Mouse (Mus musculus) gastrocnemius, postnatal 4 days (tissue): ENCODE measurements around the gene Sit1. TPM values are rescaled to one million over a fixed set of nuclear protein-coding genes. Genes with fewer than 3 reads are reported as not detected.

Experiments
- DNase-seq, 2 experiments: peaks; one replicate each; pipeline ENCODE4 v3.0.0; 2021 to 2022; ENCODE audit warnings: low spot score in 2 of 2, mixed read lengths in 2 of 2
- long read RNA-seq, 2 experiments: library from polyadenylated mRNA; stranded (forward); transcript quantifications; one replicate each; pipeline ENCODE4 v2.0.0; 2021
- total RNA-seq, 2 experiments: library from RNA; stranded (reverse); gene quantifications; 2 replicates each; pipeline ENCODE4 v1.2.3; 2021

Gene Sit1
- total RNA-seq, result not detected
- long read RNA-seq, experiment 1, result 0 reads
- long read RNA-seq, experiment 2, result 0 reads

DNA sequence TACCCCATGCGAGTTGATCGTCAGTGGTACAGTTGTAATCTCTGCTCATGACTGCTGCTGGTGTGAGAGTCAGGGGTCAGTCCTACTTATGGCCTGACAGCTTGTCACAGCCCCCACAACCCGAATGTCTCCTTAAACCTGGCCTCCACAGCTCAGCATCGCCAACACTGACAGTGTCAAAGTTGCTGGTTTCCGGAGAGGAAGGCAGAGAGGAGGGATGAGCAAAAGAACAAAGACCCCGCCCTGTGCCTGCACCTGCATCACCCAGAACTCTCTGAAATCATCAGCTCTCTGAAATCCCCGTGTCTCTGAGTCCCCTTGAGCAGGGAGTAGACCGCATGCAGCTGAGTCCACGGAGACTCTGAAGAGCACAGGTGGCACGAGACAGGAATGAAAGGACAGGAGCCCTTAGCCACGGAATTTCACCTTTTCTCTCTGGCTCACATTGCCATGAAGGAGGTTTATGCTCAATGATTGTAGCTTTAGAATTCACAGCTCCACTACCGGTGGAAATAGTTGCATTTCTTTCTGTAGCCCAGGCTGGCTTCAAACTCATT, at the start of gene Sit1:
Sit1 (minus strand) TSS at position 200 of the 557 bp plus-strand sequence.
- DNase-seq, result no peak

DNA sequence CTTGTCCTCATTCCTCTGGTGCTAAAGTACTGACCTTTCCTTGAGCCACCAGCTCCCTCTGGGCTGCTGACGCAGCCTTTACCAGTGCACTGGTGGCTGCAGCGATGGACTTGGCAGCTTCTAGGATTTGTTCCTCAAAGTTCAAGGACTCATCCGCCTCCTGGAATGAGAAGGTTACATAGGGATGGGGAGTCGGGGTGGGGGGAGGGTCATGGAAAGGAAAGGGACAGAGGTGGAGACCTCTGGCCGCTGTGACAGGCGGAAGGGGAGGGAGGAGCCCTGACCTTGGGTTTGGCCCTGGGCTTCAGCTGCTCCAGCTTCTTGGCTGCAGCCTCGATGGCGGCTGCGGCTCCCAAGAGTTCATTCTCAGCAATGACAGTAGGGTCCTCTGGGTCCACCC, 49.7 kb upstream of the Sit1 start:
- DNase-seq, result no peak

DNA sequence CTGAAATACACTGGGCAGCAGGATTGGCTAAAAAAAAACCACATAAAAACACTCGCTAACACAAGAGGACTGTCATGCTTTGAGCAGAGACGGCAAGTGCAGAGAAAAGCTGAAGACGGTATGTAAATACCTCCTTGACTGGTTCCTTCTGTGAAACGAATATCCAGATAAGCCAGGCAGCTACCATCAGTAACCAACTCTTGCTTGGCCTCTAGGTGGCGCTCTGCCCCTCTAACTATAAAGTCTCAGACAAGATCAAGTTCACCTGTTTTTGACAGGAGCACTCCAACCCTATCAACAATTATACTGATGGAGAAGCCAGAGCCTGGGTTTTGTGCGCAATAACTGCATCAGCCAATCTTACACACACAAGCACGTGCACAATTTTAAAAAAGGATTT, 47.0 kb upstream of the Sit1 start:
- peak in 1 of 2 experiments; percentile 74 for DNase-seq

DNA sequence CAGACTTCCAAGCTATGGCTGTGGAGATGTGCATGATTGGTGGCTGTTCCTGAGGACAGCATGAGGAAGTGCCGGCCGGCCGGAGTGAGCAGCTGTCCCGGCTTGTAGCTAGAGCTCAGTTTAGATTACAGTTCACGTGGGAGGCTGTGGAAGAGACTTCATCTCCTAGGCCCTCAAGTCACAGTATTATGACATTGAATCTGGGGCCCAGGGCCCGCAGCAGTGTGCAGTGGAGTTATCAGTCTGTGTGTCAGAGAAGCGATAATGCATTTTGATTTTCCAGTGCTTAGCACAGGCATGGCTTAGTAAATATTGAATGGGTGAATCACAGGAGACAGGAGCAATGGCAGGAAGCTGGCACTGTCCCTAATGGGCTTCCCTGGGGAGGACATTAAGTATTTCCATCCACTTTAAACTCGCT, 46.6 kb upstream of the Sit1 start:
- no peak for DNase-seq

DNA sequence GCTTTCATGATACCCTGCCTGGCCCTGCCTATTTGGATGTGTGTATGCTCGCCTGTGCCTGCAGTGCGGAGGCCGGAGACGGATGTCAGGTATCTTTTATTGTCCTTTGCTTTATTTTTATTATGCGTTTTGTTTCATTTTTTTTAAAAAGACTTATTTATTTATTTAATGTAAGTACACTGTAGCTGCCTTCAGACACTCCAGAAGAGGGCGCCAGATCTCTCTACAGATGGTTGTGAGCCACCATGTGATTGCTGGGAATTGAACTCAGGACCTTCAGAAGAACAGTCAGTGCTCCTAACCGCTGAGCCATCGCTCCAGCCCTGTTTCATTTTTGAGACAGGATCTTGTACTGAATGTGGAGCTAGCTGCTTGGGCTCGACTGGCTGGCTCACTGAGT, 45.0 kb upstream of the Sit1 start:
- DNase-seq, result no peak

DNA sequence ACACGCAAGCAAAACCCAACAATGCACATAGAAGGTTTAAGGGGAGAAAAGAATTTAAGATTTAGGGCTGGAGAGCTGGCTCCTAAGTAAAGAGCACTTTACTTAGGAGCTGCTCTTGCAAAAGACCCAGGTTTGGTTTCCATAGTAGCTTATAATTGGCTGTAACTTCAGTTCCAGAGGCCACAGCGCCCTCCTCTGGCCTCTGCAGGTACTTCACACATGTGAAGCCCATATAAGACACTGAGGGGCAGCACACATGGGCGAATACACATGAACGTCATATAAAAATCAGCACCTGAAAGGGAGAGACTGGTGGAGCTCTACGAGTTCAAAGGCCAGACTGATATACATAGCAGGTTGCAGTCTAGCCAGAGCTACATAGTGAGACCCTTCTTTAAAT, 44.3 kb upstream of the Sit1 start:
- no peak for DNase-seq

DNA sequence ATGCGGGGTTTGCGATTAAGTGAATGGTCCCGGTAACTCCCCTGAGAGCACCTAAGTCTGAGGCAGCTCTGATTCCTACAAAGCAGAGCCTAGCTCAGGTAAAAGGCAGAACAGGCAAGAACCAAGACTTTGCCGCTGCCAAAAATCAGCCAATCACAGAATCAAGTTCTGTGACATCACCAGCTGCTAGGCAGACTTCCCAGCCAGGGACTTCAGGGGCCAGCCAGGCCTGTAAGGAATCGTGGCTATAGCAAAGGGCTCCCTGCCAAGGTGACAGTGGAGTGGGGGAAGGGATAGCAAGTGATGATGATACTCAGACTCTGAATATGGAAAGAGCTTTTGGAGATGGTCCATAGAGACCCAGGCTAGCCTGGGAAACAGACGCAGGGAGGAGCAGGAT, 36.4 kb upstream of the Sit1 start:
- DNase-seq, result peak; percentile 75 to 84

DNA sequence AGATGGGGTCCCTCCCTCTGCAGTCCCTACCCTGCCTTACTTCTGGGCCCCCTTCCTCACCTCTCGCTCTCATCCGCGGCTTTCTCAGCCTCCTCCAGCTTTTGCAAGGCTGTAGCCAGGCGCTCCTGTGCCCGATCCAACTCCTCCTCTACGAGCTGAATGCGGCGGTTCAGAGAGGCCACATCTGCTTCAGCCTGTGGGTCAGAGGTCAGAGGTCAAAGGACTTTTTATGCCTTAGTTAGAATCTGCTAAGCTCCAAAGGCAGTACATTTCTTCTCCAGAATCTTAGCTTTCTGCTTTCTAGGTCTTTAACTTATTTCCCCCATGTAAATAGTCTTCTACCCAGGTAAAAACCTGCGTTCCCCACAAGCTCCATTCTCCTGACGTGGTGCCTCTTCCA, 36.0 kb upstream of the Sit1 start:
- no peak for DNase-seq

DNA sequence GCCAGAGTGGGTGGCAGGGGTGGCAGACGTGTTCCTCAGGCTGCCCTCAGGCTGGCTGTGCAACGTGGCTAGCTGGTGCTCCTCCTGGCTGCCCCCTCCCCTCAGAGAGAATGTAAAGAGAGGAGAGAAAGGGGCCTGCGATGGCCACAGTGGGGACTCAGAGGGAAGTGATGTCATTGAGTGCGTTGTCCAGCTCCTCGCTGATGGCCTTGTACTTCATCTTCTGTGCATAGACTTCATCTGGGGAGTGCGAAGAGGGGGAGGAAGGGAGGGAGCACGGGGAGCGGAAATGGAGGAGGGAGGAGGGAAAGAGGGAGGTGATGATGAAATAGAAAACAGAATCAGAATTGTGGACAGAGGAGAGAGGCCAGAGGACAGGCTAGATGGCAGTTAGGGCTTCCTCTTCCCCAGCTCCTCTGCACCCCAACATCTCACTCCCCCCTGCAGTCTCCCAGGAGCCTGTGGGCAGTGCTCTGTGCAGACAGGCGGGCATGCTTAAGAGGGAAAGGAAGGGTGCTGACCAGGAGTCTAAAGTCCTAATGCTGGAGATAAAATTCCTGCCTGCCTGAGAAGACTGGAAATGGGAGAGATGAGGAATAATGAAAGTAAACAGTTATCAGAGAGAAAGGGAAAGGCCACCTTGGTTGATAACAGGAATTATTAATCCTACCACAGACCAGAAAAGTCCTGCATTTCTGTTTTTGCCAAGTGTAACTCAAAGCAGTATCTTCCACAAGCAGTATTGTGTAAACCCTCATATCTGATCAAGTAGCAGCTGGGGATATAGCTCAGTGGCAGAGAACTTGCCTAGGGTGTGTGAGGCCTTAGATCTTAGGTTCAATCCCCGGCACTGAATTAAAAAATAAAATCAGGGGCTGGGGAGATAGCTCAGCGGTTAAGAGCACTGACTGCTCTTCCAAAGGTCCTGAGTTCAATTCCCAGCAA, 32.5 kb upstream of the Sit1 start:
- DNase-seq, result no peak

DNA sequence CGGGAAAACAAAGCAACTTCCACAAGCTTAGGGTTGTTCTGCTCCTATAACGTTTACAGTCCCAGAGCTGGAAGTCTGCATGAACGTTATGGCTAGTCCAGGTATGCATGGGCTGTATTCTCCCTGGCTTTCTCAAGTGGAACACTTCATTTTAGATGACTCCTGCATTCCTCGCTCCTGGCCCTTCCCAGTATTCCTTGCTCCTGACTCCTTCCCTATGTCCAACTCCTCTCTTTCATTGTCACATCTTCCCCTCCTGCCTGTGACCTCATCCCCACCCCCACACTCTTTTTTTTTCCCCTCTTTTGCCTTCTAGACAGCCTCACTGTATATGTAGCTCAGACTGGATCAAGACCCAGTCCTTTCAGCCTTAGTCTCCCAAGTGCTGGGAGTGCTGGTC, 30.3 kb upstream of the Sit1 start:
- DNase-seq, result no peak

DNA sequence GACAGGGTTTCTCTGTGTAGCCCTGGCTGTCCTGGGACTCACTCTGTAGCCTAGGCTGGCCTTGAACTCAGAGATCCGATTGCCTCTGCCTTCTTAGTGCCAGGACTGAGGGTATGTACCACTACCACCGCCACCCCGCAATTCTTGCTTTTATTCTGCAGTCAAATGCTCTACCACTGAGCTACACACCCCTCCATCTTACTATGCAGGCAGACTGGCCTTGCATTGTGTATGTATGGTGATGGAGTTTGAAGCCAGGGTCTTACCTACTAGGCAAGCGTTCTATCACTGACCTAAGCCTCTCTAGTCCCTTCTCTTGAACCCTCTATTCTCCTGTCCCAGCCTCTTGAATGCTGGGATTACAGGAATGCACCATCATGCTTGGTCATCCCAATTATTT, 29.8 kb upstream of the Sit1 start:
- no peak for DNase-seq

DNA sequence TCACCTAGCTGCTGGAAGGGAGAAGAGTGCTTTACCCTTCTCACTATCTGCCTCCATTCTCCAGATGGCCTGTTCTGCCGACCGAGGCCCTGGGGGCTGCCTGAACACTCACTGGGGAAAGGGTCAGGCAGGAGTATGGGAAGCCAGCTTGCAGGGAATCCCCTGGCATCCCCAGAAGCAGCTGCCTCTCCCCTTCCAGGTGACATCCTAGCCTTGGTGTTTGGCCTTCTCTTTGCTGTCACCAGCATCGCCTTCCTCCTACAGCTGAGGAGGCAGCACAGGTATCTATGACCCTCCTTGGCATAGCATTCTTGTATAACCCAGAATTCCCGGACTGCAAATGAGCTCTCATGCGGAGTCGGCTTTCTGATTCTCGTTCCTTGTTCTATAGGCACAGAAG, 29.1 kb upstream of the Sit1 start:
- DNase-seq, result no peak

DNA sequence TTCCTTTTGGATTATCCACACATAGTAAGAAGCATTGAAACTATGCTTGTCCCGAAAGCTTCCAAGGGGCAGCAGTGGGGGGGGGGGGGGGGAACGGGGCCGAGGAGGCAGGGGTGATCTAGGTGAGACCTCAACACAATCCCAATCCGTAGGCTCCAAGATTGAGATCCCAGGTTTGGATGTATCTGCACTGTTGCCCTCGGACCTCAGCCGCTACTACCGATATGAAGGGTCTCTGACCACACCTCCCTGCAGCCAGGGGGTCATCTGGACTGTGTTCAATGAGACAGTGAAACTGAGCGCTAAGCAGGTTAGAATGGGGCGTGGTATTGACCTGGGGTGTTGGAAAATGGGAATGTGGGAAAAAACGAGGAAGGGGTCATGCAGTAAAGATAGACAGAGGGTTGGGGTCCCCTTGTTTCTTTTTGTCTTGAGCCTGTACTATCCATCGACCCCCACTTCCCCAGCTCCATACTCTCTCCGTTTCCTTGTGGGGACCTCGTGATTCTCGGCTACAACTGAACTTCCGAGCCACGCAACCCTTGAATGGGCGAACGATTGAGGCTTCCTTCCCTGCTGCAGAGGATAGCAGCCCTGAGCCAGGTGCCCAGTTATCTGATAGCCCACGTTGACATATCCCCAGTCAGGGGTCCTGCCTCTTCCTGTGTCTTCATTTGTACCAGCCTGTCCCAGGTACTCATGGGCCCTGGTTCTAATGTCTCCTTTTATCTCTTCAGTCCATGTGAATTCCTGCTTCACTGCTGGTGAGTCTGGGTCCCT, 28.3 kb upstream of the Sit1 start:
- DNase-seq, result no peak

DNA sequence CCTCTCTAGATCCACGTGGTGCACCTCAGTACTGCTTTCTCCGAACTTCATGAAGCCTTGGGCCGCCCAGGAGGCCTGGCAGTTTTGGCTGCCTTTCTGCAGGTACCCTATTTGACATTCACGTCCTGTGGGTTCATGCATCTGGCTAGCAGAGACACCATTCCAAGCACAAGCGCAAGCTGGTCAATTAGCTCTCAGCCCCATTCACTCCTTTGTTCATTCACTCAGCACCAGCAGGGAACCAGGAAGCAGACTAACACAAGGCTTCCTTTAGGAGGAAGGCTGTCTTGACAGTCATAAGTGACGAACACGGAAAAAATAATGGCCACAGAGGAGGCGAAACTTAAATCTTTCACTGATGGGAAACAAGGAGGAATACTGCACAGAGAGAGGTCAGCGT, 25.6 kb upstream of the Sit1 start:
- DNase-seq, result no peak

DNA sequence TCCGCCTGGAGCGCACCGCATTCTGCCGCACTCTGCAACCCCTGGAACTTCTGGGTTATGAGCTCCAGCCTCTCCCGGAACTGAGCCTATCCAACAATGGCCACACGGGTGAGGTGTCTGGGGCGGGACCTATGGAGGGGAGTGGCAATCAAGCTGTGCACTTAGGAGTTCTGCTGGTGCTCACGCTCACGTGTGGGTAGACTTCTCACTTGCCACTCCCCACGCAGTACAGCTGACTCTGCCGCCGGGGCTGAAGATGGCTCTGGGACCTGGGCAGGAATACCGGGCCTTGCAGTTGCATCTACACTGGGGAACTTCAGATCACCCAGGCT, 25.1 kb upstream of the Sit1 start:
- peak in 1 of 2 experiments; percentile 20 for DNase-seq

DNA sequence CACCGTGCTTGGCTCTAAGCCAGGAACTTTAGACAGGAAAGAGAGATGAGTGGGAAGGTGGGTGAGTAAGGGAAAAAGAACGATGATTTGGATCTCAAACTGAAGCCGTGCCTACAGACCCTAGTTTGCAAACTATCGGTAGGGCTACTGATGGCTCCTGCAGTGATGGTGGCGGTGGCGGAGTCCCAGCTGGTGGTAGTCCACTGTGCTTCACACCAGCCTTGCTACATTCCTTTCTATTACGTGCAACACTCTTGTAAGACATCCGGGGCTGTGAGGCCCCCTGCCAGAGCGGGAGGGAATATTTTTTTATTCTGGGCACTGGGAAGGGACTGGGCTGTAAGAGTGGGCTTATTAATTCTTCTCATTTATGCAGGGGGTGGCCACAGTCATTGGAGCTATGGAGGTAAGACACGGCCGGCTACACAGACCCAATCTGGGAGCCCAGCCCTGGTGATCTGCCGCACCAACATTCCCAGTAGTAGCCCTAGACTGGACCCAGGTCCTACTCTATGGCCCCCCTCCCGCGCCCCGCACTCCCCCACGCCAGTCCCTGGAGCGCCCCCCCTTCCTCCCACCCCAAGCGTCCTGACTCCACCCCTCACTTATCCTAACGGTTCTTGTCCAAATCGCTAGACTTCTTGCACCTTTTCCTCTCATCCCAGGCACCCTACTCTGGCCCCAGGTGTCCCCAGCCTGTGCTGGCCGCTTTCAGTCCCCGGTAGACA, 24.6 kb upstream of the Sit1 start:
- DNase-seq, result peak in 1 of 2 experiments; percentile 20

DNA sequence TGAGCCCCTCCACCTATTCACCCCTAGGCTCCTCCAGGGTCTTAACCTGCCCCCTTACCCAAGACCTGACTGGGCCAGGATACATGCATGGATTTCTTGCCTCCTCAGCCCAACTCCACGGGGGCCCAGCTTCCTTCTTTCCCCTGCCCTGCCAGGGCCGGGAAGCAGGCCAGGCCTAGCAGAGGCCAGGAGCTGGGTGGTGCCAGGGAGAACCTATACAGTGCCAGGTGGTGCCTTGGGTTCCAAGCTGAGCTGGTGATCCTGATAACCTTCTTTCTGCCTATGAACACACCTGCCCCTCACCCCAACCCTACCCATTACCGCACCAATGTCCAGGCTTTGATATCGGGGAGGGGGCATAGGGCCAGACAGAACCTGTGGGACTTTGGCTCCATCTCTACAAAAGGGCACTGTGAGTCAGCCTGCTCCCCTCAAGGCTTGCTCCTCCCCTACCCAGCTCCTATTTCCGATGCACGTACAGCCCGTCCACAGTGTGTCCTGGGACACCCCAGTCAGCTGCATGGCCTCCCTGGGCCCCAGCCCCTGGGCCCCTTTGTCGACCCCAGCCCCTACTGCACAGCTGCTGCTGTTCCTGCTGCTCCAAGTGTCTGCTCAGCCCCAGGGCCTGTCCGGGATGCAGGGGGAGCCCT, 23.1 kb upstream of the Sit1 start, which contains the start of gene Car9:
Car9 (plus strand) TSS at position 431 of the 650 bp plus-strand sequence.
- DNase-seq, result no peak

DNA sequence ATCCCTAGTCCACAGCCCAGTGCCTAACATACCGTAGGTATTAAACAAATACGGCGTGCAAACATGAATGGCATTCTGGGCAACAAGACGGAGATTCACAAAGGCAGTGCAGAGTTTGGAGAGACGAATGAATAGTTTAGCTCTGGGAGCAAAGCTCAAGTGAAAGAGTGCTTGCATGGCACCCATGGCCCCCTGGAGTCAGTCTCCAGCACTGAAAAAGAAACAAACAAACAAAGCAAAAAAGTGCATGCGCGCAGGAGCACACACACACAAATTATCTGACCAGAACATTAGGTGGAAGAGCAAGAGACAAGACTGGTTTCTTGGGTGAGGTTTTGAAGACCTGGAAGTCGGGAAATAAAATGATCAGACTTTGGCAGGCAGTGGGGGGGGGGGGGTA, 22.5 kb upstream of the Sit1 start:
- no peak for DNase-seq

DNA sequence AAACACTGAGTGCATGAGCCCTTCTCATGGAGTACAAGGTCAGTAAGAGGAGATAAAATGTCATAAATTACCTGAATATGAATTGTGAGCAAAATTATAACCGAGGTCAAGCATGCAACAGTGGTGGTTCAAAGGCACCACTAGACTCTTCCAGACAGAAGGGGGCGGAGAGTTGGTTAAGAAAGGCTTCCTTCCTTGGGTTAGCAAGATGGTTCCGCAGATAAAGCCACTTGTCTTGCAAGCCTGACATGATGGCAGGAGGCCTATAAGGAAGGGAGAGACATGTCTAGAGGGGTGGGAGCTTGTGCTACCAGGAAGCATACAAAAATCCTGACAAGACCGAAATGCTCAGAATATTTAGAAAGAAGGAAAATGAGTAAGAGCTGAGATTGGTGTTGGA, 20.7 kb upstream of the Sit1 start:
- DNase-seq, result no peak

DNA sequence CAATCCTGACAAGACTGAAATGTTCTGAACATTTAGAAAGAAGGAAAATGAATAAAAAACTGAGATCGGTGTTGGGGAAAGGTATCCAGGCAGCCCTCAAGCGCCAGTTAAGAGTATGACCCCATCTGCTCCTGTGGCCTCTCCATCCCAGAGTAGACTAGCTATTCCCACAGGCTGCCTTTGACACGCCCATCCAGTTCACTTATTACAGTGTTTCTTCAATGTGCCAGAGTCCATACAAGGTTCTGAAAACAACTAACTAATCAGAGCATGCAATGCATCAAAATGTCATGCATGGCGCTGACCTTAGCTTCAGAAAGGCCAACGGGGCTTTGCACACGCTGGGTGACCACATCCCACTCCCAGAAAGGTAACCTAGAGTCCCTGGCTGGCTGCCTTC, 20.0 kb upstream of the Sit1 start:
- no peak for DNase-seq

DNA sequence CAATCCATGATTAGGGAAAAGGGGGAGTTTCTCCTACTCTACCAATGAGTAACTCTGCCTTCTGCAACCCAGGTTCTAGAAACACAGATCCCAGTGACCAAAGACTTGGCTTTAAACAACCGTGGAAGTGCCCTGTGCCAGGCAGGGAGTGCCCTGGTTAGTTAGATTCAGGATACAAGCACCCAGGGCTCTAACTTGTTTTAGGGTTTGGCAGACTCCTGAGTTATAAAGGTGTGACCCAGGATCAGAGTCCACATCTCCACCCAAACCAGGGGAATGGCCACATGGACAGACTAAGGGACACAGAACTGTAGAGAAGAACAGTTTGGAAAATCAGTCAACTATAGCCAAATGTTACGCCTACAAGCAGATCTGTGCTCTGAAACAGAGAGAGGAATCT, 19.5 kb upstream of the Sit1 start:
- no peak for DNase-seq
